Mouse (Mus musculus) heart, adult 10 weeks (tissue): Measurements from ENCODE around the gene Sele. TPM values are rescaled to one million over a fixed set of nuclear protein-coding genes. Genes with fewer than 3 reads are reported as not detected.

ENCODE experiments used
- polyA plus RNA-seq: library from polyadenylated mRNA; stranded (reverse); fragments of 350-450 nt; fragmentation: Illumina TruSeq; extraction: RNeasy Lipid Tissue Mini Kit (QIAGEN cat#74804); gene quantifications from one replicate; pipeline ENCODE4 v1.2.3, GENCODE M21; 2014; ENCODE audit warnings: low read depth, low replicate concordance

Sele gene
- polyA plus RNA-seq, result 0.58 TPM

DNA sequence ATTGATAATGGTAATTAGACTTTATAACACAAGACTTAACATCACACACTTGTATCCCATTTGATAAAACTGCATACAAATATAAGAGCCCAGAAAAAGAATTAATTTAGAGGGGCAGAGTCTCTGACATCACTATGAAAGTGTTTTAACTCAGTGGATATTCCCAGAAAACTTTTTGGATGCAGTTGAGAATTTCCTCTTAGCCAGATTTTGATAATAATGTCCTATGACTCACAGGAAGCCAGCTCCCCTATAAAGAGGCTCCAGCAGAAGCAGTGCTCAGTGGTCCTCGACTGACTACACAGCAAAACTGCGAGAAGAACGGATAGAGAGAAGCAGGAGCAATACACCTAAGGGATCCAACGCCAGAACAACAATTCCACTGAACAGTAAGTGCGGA lies at the start of gene Sele:
Gene Sele, plus strand, starts transcription at position 301 of the 400 bp plus-strand sequence.

DNA sequence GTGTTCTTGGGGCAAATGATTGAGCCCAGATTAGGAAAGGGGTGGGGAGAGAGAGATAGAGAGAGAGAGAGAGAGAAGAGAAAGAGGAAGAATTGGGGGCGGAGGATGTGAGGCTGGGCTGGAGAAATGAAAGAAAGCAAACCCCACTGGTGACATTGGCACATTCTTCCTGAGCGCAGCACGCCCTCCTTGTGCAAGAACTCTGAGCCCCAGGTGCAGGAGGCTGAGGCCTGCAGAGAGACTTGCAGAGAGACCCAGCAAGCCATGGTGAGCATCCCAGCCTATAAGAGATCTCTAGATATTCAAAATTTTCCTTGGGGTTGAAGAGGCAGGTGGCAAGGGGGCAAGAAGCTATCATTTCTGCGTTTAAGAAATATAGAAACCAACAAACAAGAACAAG lies 13.9 kb downstream of the Sele start, which contains the start of gene Sell:
Gene Sell, plus strand, starts transcription at position 58 of the 400 bp plus-strand sequence.

Other genes starting within 250 kb of the Sele start
- gene Scyl3, start 119.1 kb upstream of the Sele start, polyA plus RNA-seq, result 8.3 TPM
- 0.58 TPM for gene BC055324, start 53.4 kb upstream of the Sele start, polyA plus RNA-seq
- gene Mettl18, start 53.3 kb upstream of the Sele start, polyA plus RNA-seq, result 6.0 TPM
- 0.47 TPM for gene Sell, start 13.7 kb downstream of the Sele start, polyA plus RNA-seq
- 0.60 TPM for gene Selp, start 67.0 kb downstream of the Sele start, polyA plus RNA-seq
- 0.08 TPM for gene F5, start 103.6 kb downstream of the Sele start, polyA plus RNA-seq
- gene Slc19a2, start 200.8 kb downstream of the Sele start, polyA plus RNA-seq, result 5.9 TPM
- 11.0 TPM for gene Ccdc181, start 227.4 kb downstream of the Sele start, polyA plus RNA-seq